Mouse (Mus musculus): Measurements from ENCODE around the gene Cd248.

DNA sequence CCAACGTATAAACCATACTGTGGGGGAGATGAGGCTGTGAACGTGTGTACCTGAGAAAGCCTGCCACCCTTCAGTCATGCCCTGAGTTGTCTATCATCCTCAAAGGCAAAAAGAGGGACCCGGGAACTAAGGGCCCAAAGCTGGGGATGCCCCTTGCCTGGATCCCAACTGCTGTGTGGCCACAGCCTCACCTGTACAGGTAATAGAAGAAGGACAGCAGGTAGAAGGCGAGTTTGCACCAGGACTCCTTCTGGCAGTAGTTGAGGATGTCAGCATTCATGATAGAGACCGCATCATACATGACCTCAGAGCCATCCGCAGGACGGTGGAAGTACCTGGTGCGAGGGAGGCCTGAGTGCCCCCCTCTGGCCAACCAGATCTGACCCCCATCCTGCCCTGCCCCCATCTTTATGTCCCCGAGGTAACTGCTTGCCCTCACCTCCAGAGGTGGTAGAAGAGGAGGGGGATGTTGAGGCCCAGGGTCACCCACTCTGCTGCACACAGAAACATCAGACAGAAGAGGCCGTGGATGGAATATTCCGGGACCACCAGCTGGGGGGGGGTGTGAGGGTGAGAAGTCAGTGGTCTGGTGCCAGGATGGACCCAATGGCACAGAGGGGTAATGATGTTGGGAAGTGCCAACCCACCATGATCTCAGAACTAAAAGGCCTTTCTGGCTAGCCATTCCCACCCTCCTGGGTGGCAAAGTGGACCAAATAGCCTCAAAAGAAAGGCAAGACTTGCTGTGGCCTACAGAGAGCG, 25.8 kb downstream of the Cd248 start:
- TF ChIP-seq POLR2A (IDR thresholded peaks at IDR 0.05; ENCODE audit: insufficient read depth, low read depth, low read length) (no peak), CTCF (IDR thresholded peaks at IDR 0.05; ENCODE audit: insufficient read depth, low read depth, low read length) (no peak)
